Mouse (Mus musculus): Measurements from ENCODE around the gene Gm20498.
"Not testable (repeated sequence)": the region's sequence is repeated elsewhere in the genome, so short reads cannot be mapped to it uniquely, and the experiment has no call there.

Gene Gm20498

DNA sequence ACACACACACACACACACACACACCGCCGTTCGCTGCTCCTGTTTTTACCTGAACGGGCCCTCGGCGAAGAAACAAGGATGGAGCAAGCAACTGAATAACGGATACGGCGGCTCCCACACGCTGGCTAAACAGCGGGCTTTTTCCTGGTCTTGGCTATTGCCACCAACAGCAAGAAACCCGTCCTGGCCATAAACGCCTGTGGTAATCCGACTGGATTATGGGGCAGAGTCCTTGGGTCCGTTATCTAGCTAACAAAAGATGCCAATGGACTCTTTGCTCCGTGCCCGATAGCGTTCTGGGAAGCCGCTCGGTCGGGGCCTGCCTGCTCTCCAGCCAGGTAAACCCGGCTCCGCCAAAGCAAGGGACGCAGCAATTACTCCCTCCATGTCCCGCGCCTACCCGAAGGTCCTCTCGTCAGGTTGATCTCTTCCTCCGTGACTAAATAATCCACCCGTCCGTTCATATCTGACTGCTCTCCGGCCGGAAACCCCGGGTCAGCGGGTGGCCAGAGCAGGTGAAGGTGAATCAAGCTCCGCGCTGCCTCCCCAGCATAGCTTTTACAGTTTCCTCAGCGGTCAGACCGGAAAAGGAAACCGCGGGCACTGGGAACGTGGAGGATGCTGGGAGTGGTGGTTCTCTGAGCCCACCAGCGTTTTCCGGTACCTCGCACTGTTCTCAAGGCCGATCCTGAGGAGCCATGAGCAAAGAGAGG lies at the start of gene Gm20498, which contains the start of gene Synj2bp:
Gene Gm20498, minus strand, starts transcription at position 590 of the 713 bp plus-strand sequence.
Gene Synj2bp, minus strand, starts transcription at position 596 of the 713 bp plus-strand sequence.
- DNase-seq, result peak; percentile 74 to 78

DNA sequence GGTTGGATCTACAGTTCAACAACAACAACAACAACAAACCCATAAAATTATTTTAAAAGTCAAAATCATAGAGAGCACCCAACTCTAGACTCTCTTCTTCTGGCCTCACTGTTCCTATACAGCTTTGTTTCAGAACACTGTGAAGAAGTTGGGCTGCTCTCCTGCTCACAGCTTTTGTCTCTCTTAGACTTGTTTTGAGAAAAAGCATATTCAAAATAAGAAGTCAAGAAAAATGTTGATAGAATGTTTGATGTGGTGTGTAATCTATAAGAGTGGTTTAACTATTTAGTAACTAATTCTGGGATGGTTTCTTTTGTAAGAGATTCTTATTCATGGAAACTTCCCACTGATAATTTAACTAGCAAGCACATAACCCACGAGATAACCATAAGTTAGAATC lies 35.7 kb upstream of the Gm20498 start, which contains the start of gene Adam21:
Gene Adam21, minus strand, starts transcription at position 101 of the 400 bp plus-strand sequence.
- no peak for DNase-seq

DNA sequence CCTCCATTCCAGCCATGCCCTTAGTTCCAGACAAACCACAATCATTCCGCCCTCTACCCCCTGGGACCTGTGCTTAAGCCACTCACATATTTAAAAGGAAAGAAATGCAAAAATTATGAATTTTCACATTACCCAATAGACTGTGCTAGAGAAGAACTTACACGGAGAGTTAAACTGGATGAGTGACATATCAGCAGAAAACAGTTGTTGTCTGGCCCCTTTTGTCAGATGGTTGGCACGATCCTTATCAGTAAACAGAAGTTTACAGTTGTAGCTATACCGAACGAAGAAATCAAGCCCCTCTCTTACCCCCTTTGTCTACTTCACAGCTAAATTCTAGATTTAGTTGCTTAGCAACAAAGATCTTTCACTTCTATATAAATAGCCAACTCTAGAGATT lies 35.2 kb upstream of the Gm20498 start:
- DNase-seq, result no peak

DNA sequence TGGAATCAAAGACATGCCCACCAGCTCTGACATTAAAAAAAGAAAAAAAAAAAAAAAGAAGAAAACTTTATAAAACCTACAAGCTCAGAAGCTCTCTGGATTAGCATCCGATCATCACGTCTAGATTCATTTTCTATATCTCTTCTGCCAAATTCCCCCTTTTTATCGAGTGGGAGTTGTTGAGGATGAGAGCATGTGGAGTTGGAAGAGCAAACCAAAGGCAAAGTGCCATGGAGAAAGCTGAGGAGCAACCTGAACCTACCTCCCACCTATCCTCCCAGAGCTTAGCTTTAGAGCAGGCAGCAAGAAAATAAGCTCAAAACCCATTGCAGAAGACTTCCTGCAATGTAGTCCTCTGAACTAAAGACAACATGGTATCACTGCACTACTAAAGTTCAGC lies 31.5 kb upstream of the Gm20498 start:
- DNase-seq, result no peak

- no peak for DNase-seq
These were observed 16.6 kb upstream of the Gm20498 start for GRCm38 (mm10) chr12:81549286-81549685.

DNA sequence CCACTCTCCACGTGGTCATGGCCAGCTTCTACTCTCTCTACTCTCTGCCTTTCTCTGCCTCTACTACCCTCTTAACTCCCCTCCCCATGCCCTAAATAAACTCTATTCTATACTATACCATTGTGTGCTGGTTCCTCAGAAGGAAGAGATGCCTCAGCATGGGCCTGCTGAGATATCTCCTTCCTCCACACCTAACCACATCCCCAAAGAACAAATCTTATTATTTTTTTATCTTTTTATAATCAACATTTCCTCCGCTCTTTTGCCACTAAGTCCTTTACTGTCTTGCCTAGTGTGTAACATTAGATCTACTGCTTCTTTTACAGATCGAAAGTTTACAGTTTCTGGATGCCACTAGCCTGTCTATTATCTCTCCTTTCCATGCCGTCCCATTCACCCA lies 14.5 kb upstream of the Gm20498 start:
- no peak for DNase-seq

- no peak for DNase-seq
These were observed 319 bp upstream of the Gm20498 start for GRCm38 (mm10) chr12:81533029-81533419.

GRCm38 (mm10) chr12:81530587-81530986 lies 2.1 kb downstream of the Gm20498 start:
- DNase-seq, result not testable (repeated sequence)

GRCm38 (mm10) chr12:81496906-81497305 lies 35.8 kb downstream of the Gm20498 start:
- not testable (repeated sequence) for DNase-seq

DNA sequence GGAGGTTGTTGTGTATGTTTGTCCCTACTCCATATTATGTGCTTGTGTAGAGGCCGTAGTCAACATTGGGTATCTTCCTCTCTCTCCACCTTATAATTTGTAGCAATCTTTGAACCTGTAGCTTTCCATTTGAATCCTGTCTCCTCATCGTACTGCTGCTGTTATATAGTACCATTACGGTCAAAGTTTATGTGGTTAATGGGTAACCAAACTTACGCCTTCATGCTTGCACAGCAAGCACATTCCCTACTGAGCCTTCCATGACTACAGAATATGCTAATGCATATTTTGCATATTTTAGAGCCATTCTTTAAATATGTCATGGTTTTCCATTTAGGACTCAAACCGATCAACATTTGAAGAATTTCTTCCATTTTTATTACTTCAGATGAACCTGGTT lies 42.2 kb downstream of the Gm20498 start:
- DNase-seq, result no peak

DNA sequence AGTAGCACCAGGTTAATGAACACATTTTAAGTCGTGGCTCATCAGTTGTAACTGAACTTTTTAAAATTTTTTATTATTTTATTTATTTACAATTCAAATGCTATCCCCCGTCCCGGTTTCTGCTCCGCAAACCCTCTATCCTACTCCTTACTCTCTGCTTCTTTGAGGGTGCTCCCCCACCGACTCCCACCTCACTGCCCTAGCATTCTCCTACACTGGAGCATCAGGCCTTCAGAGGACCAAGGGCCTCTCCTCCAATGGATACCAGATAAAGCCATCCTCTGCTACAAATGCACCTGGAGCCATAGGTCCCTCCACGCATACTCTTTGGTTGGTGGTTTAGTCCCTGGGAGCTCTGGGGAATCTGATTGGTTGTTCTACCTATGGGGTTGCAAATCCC lies 47.4 kb downstream of the Gm20498 start:
- no peak for DNase-seq

DNA sequence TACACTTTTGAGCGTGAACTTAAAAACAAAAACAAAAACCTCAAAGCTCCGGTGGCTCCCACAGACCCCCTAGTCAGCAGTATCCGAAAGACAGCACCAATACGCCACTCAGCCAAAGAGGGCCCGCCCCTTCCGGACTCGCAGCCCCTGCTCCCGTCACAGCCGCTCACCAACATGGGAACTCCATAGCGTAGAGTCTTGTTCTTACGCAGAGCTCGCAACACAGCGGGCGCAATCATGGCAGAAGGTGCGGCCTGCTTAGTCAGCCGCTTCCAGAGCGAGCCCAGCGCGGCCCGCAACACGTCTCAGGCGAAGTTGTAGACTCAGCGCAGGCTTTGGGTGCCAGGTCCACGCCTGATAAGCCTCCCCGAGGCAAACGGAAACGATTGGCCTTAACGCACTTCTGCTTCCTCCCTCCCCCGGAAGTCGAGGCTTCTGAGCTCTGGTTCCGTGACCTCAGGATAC lies 47.9 kb downstream of the Gm20498 start, which contains the start of gene Cox16:
Gene Cox16, minus strand, starts transcription at position 401 of the 465 bp plus-strand sequence.
- DNase-seq, result peak; percentile 87 to 89

DNA sequence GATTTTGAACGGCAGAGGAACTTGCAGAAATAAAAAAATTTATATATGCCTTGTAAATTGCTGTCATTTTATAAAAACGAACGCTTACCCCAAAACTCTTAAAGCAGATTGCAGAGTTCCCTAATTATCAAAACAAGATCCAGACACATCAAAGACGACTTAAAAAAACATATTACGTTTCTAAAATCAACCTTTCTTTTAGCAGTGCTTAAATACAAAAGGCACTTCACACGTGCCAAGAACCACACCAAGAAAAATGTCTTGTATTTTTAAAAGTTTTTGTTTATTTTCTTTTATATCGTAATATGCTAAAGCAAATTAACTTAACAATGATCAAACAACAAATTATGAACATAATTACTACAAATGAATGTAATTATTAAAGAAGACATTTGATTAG lies 48.5 kb downstream of the Gm20498 start:
- DNase-seq, result no peak

GRCm38 (mm10) chr12:81483656-81484055 lies 49.0 kb downstream of the Gm20498 start:
- DNase-seq, result peak; percentile 10 to 15

GRCm38 (mm10) chr12:81459051-81459450 lies 73.7 kb downstream of the Gm20498 start:
- not testable (repeated sequence) for DNase-seq

GRCm38 (mm10) chr12:81438985-81439384 lies 93.7 kb downstream of the Gm20498 start:
- not testable (repeated sequence) for DNase-seq

DNA sequence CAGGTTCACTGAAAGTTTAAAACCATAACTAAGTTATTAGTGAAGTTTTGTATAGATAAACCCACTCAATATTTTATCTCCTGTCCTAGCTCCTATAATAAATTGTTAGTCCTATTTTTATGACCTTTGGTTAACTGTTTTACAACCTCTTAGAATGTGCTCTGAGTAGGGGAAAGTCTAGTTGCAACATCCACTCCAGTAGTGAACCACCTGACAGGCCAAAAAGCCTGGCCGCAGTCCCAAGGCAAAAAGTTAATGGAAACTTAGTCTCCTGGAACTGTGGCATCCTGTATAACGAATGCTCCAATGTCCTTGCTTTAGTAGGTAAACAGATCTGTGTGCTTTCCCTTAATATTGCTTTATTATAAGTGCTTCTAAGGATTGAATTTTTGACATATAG lies 97.9 kb downstream of the Gm20498 start:
- not testable (repeated sequence) for DNase-seq

GRCm38 (mm10) chr12:81421846-81422245 lies 110.9 kb downstream of the Gm20498 start, which contains the start of gene Adam4:
TSS of gene Adam4 (minus strand) at chr12:81421946.
- DNase-seq, result no peak

DNA sequence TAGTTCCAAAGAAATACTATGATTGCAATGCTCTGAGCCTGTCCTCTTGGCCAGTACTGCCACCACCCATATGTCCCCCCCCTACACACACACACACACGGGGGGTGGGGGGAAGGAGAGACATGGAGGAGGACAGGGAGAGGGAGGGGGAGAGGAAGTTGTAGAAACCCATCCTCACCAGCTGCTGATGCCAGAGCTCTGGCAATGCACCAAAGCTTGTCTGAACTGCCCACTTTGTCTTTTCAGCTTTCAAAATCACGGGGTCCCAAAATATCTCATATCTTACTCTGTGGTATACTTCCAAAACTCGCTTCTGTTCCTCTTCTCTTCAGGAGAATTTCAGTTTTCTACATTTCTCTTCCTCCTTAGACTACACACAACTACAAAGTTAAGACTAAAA lies 119.5 kb downstream of the Gm20498 start:
- DNase-seq, result no peak

DNA sequence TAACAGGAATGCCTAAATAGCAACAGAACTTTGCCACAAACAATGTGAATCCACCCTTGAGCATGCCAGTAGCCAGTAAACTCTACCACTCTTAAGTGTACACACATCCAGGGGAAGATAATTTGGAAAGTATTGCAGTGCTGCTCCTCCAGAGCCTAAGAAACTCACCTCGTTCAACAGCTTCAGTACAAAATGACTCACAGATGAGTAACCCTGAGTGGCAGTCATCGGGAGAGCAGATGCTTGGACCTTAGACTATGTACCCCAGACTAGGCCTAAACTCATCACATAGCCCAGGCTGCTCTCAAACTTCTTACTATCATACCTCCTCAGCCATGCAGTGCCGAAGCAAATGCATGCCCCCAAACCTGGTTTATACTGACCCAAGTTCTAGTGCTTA lies 123.7 kb downstream of the Gm20498 start:
- no peak for DNase-seq

DNA sequence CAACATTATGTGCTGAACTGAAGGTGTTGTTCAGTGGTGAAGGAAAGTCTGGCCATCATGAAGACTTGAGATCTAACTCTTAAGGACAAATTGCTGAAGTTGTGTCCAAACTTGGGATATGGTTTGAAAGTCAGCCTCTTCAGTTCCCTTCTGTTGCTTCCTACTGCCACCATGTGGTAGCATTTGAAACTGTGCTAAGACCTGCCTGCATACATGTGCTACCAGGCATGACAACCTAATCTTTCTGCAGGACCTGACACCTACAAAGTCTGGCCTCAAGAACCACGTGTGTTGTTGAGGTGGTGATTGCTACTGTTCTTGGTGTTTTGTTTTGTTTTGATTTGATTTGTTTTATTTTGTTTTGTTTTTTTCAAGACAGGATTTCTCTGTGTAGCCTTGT lies 130.5 kb downstream of the Gm20498 start:
- DNase-seq, result peak; percentile 41 to 54

DNA sequence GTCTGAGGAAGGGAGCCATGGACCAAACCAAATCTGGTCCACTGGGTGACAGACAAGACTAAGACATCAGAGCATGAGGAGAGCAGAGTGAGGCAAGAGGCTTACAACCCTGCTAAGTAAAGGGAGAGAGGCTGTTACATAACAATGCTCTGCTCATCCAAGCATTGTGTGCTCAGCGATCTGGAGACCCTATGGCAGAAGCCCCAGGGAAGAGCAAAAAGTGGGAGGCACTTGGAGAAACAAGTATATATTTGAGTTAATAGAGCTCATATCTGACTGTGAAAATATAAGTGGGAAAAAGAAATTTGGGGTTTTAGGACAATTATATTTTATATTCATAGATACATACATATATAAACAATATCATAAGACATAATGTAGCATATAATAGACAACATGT lies 153.3 kb downstream of the Gm20498 start, which contains the start of gene Gm4787:
Gene Gm4787, minus strand, starts transcription at position 101 of the 400 bp plus-strand sequence.
- DNase-seq, result not testable (repeated sequence)

DNA sequence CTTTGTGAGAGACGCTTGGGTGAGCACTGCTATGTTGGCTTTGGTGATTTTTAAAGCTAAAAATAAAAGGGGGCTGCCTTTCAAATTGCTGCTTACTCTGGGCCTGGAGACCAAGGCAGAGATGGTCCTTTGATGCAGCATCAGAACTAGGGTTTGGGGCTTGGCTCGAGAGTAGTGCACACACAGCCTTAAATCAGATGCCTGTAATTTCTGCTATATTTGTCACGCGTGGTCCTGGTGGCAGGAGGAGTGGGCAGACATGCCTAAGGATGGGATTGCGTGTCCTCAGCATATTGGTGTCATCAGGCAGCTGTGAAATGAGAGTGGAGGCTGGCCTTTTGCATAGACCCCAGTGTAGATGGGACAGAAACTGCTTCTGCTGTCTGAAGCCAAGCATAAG lies 198.9 kb downstream of the Gm20498 start:
- DNase-seq, result no peak

DNA sequence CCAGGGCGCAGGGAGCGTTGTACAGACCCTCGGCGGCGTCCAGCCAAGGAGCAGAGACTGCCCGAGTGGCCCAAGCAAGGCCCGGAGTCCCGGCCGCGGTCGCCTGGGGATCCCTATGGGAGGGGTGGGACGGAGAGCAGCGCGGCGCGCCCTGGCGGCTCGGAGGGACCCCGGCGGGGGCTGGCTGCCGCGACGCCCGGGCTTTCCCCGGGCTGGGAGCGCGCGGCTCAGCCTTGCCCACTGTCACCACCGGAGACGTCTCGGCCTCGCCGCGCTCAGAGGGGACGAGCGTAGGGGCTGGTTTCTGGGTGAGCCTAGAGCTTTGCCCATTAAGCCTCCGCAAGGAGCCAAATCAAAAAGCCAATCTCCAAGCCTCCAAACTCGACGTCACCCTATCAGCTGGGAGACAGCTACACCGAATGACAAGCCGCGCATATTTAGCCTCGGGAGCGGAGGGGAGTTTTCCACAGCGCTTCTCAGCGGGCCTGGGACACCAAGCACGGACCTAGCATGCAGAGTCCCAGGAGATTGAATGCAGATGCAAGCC lies 199.8 kb downstream of the Gm20498 start, which contains the start of gene Slc8a3:
Gene Slc8a3, minus strand, starts transcription at position 306 of the 547 bp plus-strand sequence.
- DNase-seq, result no peak

All from B cell, adult 2 months (primary cell).